Mouse (Mus musculus) left cerebral cortex, adult 8-10 months (tissue): Measurements from ENCODE around the gene Creld1. TPM values are rescaled to one million over a fixed set of nuclear protein-coding genes. Genes with fewer than 3 reads are reported as not detected.

Source experiments
- DNase-seq, 2 experiments: peaks; one replicate each; pipeline ENCODE4 v3.0.0; 2022; ENCODE audit warnings: low spot score in 2 of 2
- total RNA-seq, 4 experiments: library from RNA; stranded (reverse); gene quantifications; 2 replicates each; pipeline ENCODE4 v1.2.4; 2022

Gene Creld1
- total RNA-seq, 4 experiments from 2014 or later: 99.3 to 110 (median 105) TPM

- DNase-seq: peak in 1 of 2 experiments; percentile 54
Measured at GRCm38 (mm10) chr6:113469432-113469831, 13.7 kb upstream of the Creld1 start.

- DNase-seq: no peak
Measured at GRCm38 (mm10) chr6:113471297-113471936, 11.7 kb upstream of the Creld1 start, which contains the start of gene Il17rc. Il17rc (plus strand) TSS chr6:113471427.

- DNase-seq: no peak
Measured at GRCm38 (mm10) chr6:113472061-113472460, 11.0 kb upstream of the Creld1 start.

GRCm38 (mm10) chr6:113473246-113473645 is 9.9 kb upstream of the Creld1 start:
- DNase-seq: no peak

GRCm38 (mm10) chr6:113473715-113474114 is 9.4 kb upstream of the Creld1 start:
- DNase-seq: no peak

- no peak for DNase-seq
Measured at GRCm38 (mm10) chr6:113477353-113477752, 5.7 kb upstream of the Creld1 start.

GRCm38 (mm10) chr6:113478906-113479305 is 4.2 kb upstream of the Creld1 start:
- peak in 1 of 2 experiments; percentile 12 for DNase-seq

GRCm38 (mm10) chr6:113480555-113481373 is 2.3 kb upstream of the Creld1 start:
- no peak for DNase-seq

- peak in 1 of 2 experiments; percentile 34 for DNase-seq
Measured at GRCm38 (mm10) chr6:113482477-113483099, 509 bp upstream of the Creld1 start.

- no peak for DNase-seq
Measured at GRCm38 (mm10) chr6:113483729-113484128, 632 bp downstream of the Creld1 start.

- no peak for DNase-seq
Measured at GRCm38 (mm10) chr6:113487125-113487576, 4.1 kb downstream of the Creld1 start.

- no peak for DNase-seq
Measured at GRCm38 (mm10) chr6:113489410-113489809, 6.3 kb downstream of the Creld1 start.

GRCm38 (mm10) chr6:113492101-113492864 is 9.2 kb downstream of the Creld1 start:
- DNase-seq: peak; percentile 59 to 74

GRCm38 (mm10) chr6:113494258-113494788 is 11.2 kb downstream of the Creld1 start:
- DNase-seq: peak; percentile 43 to 50

GRCm38 (mm10) chr6:113495071-113495675 is 12.1 kb downstream of the Creld1 start:
- DNase-seq: no peak

GRCm38 (mm10) chr6:113499346-113499745 is 16.2 kb downstream of the Creld1 start:
- no peak for DNase-seq

- peak; percentile 65 to 79 for DNase-seq
Measured at GRCm38 (mm10) chr6:113501388-113502084, 18.4 kb downstream of the Creld1 start, which contains the start of gene Prrt3. Prrt3 (minus strand) TSS chr6:113501931.

GRCm38 (mm10) chr6:113502801-113503200 is 19.7 kb downstream of the Creld1 start:
- DNase-seq: no peak

GRCm38 (mm10) chr6:113505689-113506088 is 22.6 kb downstream of the Creld1 start:
- DNase-seq: no peak

GRCm38 (mm10) chr6:113507130-113507529 is 24.0 kb downstream of the Creld1 start:
- no peak for DNase-seq
